Mouse (Mus musculus) mesoderm, embryonic 11.5 days (tissue): ENCODE measurements around the gene Impdh2.
"Not testable (repeated sequence)": the region's sequence is repeated elsewhere in the genome, so short reads cannot be mapped to it uniquely, and the experiment has no call there.

Experiments used
- DNase-seq: peaks from one replicate; pipeline ENCODE4 v3.0.0-alpha.2; 2012; ENCODE audit warnings: low read depth, low spot score

The Impdh2 gene

DNA sequence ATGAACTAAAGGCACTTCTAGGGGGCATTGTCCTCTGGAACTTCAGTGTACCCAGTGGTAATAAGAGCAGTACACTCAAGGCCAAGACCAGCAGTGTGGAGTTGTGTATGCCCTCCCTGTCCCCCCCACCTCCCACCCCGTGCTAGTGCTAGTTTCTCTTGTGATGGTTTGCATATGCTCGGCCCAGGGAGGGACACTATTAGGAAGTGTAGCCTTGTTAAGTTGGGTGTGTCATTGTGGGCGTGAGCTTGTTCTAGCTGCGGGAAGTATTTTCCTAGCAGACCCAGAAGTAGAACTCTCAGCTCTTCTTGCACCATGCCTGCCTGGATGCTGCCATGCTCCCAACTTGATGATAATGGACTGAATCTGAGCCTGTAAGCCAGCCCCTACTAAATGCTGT, 41.9 kb downstream of the Impdh2 start:
- no peak for DNase-seq

DNA sequence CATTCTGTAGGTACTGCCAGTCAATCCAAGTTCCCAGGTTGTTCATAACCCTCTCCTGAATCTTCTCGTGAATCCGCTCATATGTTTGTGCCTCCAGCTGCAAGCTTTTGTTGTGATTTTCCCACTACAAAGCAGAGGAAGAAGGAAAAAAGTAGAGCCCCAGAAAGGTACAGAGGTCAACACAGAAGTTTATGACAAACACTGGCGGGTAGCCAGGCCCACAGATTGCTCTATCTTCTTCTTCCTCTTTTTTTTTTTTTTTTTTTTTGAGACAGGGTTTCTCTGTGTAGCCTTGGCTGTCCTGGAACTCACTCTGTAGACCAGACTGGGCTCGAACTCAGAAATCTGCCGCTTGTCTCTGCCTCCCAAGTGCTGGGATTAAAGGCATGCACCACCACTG, 47.8 kb downstream of the Impdh2 start:
- DNase-seq: not testable (repeated sequence)

DNA sequence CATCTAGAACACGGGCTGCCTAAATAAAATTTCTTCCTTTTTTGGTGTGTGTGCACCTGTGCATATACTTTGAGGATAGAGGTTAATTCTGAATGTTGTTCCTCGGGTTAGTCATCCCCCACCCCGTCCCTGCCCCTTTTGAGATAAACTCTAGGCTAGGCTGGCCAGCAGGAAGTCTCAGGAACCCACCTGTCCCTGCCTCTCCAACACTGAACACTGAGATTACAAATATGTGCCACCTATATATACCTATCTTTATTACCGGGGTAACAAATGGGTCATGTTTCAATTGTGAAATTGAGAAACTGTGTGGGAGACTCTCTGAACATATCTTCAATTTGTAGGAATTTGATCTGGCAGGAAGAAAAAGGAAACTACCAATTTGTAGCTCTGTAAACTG, 48.8 kb downstream of the Impdh2 start:
- no peak for DNase-seq

DNA sequence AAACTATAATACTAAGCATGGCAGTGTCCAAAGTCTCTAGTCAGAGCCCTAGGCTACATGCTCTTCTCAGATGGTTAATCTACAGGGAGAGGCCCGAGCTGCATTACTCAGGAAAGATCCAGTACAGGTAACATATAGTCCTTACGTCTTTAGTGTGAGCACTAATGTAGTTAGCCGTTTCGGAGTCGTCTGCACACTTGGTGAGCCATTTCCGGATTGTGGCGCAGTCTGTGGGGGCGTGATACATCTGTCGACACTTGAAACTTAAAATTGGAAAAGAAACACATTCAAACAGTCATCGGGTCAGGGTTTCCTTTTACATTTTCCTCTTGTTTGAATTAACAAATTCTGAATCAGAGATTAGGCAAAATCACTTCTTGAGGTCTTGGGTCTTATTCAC, 51.4 kb downstream of the Impdh2 start:
- no peak for DNase-seq
